Mouse (Mus musculus): ENCODE results near the gene Zfp791.
"Not testable (repeated sequence)": the region's sequence is repeated elsewhere in the genome, so short reads cannot be mapped to it uniquely, and the experiment has no call there.

Gene Zfp791

GRCm38 (mm10) chr8:85083108-85083813 lies 39.6 kb downstream of the Zfp791 start, which contains the start of gene Man2b1:
Gene Man2b1, plus strand, starts transcription at chr8:85083270.
- peak; percentile 85 for DNase-seq (ENCODE audit: low spot score)

GRCm38 (mm10) chr8:85082169-85082568 lies 40.7 kb downstream of the Zfp791 start:
- DNase-seq (ENCODE audit: low spot score) = not testable (repeated sequence)

- peak; percentile 60 for DNase-seq (ENCODE audit: low spot score)
Measured at GRCm38 (mm10) chr8:85081216-85081555, 41.7 kb downstream of the Zfp791 start, which contains the start of gene Wdr83. Gene Wdr83, minus strand, starts transcription at chr8:85081306.

GRCm38 (mm10) chr8:85080532-85081215 lies 42.2 kb downstream of the Zfp791 start, which contains the start of gene Wdr83os:
Gene Wdr83os, plus strand, starts transcription at chr8:85080740.
- DNase-seq (ENCODE audit: low spot score) = peak; percentile 59

GRCm38 (mm10) chr8:85080214-85080531 lies 42.7 kb downstream of the Zfp791 start:
- DNase-seq (ENCODE audit: low spot score) = no peak

- peak; percentile 77 for DNase-seq (ENCODE audit: low spot score)
Measured at GRCm38 (mm10) chr8:85076993-85077392, 45.9 kb downstream of the Zfp791 start.

- no peak for DNase-seq (ENCODE audit: low spot score)
Measured at GRCm38 (mm10) chr8:85076001-85076400, 46.9 kb downstream of the Zfp791 start.

GRCm38 (mm10) chr8:85074617-85075016 lies 48.3 kb downstream of the Zfp791 start:
- DNase-seq (ENCODE audit: low spot score) = no peak

- DNase-seq (ENCODE audit: low spot score) = no peak
Measured at GRCm38 (mm10) chr8:85074167-85074566, 48.7 kb downstream of the Zfp791 start.

GRCm38 (mm10) chr8:85073041-85073612 lies 49.8 kb downstream of the Zfp791 start:
- DNase-seq (ENCODE audit: low spot score) = no peak

GRCm38 (mm10) chr8:85072364-85072929 lies 50.4 kb downstream of the Zfp791 start:
- DNase-seq (ENCODE audit: low spot score) = no peak

GRCm38 (mm10) chr8:85071514-85072281 lies 51.2 kb downstream of the Zfp791 start, which contains the start of gene Dhps:
Gene Dhps, plus strand, starts transcription at chr8:85071757.
- peak; percentile 90 for DNase-seq (ENCODE audit: low spot score)

- no peak for DNase-seq (ENCODE audit: low spot score)
Measured at GRCm38 (mm10) chr8:85071041-85071440, 51.9 kb downstream of the Zfp791 start.

GRCm38 (mm10) chr8:85067982-85068381 lies 54.9 kb downstream of the Zfp791 start, which contains the start of gene Gm5741:
Gene Gm5741, minus strand, starts transcription at chr8:85067982.
- no peak for DNase-seq (ENCODE audit: low spot score)

- no peak for DNase-seq (ENCODE audit: low spot score)
Measured at GRCm38 (mm10) chr8:85067155-85067554, 55.7 kb downstream of the Zfp791 start.

GRCm38 (mm10) chr8:85065213-85065612 lies 57.7 kb downstream of the Zfp791 start:
- DNase-seq (ENCODE audit: low spot score) = no peak

GRCm38 (mm10) chr8:85062603-85063002 lies 60.3 kb downstream of the Zfp791 start:
- DNase-seq (ENCODE audit: low spot score) = no peak

GRCm38 (mm10) chr8:85059879-85060616 lies 62.8 kb downstream of the Zfp791 start, which contains the start of gene Fbxw9:
Gene Fbxw9, plus strand, starts transcription at chr8:85060055.
- peak; percentile 92 for DNase-seq (ENCODE audit: low spot score)
